Mouse (Mus musculus) cerebellum, adult 2 months (tissue): Measurements from ENCODE around the gene Agbl4. TPM values are rescaled to one million over a fixed set of nuclear protein-coding genes. Genes with fewer than 3 reads are reported as not detected.

ENCODE experiments used
- DNase-seq, 2 experiments: peaks; one replicate each; pipeline ENCODE4 v3.0.0; 2021
- H3K27ac ChIP-seq: fragments of 200-500 bp; 2 replicates; pipeline ENCODE4 v1.5.1; 2012; ENCODE audit warnings: low read length, control low read depth, inconsistent platforms; ENCODE audit not compliant: insufficient read depth
- H3K27me3 ChIP-seq: fragments of 200-500 bp; 2 replicates; pipeline ENCODE4 v1.6.1; 2012; ENCODE audit warnings: inconsistent platforms, mild to moderate bottlenecking, low read length, moderate library complexity; ENCODE audit not compliant: control insufficient read depth, insufficient read depth
- H3K4me1 ChIP-seq: fragments of 200-500 bp; 2 replicates; pipeline ENCODE4 v1.6.1; 2011; ENCODE audit warnings: low read length; ENCODE audit not compliant: control insufficient read depth, insufficient read depth
- H3K4me3 ChIP-seq: fragments of 200-500 bp; replicated peaks from 2 replicates; pipeline ENCODE3; 2011; ENCODE audit warnings: mild to moderate bottlenecking, low read depth, low read length, control low read depth; ENCODE audit not compliant: insufficient read depth
- CTCF ChIP-seq: fragments of 200-500 bp; IDR thresholded peaks from 2 replicates; pipeline ENCODE4 v1.5.1; 2011; ENCODE audit warnings: low read depth, mild to moderate bottlenecking, control low read depth, low read length, moderate library complexity, borderline replicate concordance; ENCODE audit not compliant: insufficient read depth
- POLR2A ChIP-seq: fragments of 200-500 bp; IDR thresholded peaks from 2 replicates; pipeline ENCODE4 v1.6.1; 2011; ENCODE audit warnings: low read length, control low read depth, borderline replicate concordance; ENCODE audit not compliant: insufficient read depth
- WGBS: fragments of 180-500 bp; shearing (Covaris S2); methylation state at CpG from one replicate; pipeline ENCODE4 v1.1.7; 2018; 5-methylcytosine and 5-hydroxymethylcytosine counted together
- polyA plus RNA-seq: library from polyadenylated mRNA; depleted of rRNA; stranded (reverse); fragments of >200 nt; gene quantifications from 2 replicates; pipeline ENCODE4 v1.2.3, GENCODE M21; 2012

Agbl4 gene
- polyA plus RNA-seq, 1 experiment, result 4.8 TPM

DNA sequence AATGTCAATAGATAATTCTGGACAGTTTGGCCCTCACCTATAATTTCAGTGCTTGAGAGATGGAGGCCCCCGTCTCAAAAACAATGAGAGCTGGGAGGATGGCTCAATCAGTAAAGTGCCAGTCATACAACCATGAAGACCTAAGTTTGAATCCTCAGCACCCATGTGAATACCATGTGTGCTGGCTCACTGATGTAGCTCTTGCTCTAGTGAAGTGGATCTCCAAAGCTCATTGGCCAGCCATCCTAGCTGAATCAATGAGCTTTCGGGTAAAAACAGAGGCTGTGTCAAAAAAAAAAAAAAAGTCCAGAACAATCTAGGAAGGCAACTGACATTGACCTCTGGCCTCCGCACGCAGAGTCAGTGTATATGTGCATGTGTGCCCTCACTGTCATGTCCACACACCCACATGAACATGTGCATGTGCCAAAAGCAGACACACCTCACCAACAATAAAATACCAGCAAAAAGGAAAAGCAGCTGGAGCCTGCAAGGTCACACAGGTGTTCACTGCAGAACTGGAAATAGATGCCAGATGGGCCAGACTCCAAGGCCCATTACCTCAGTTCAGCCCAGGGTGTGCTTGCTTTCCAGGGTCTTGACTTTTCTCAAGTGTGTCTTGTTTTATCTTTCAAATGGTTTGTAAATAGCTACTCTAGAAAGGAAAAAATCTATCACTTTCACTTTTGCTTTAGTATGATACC lies 1192.2 kb downstream of the Agbl4 start:
- H3K27ac ChIP-seq, result no peak overlapping the region
- WGBS, result 86% methylated on average over 4 of the region's 4 CpGs

GRCm38 (mm10) chr4:111594655-111595295 lies 1197.3 kb downstream of the Agbl4 start:
- Histone ChIP-seq H3K4me3 (no peak overlapping the region), H3K27ac (no peak overlapping the region), H3K27me3 (no peaks in the 10 kb centered on the region; the same call in 1 of the 2 replicates), H3K4me1 (peaks cover 4% of the 10 kb centered on the region; the same call in 1 of the 2 replicates)
- TF ChIP-seq POLR2A (no peak), CTCF (no peak)
- 91% methylated on average over 3 of the region's 3 CpGs for WGBS
- DNase-seq, result no peak

More for the DNA sequence above, 1192.2 kb downstream of the Agbl4 start:
- Histone ChIP-seq H3K4me3 (no peak overlapping the region), H3K4me1 (no peaks in the 10 kb centered on the region), H3K27me3 (no peaks in the 10 kb centered on the region; the same call in 1 of the 2 replicates)
- DNase-seq, result no peak
- TF ChIP-seq POLR2A, result no peak
- no peak for TF ChIP-seq CTCF

- peak; percentile 8 to 17 for DNase-seq
- Histone ChIP-seq H3K27me3 (no peaks in the 10 kb centered on the region; the same call in 1 of the 2 replicates), H3K27ac (no peak overlapping the region), H3K4me3 (no peak overlapping the region), H3K4me1 (peaks cover 4% of the 10 kb centered on the region; the same call in 1 of the 2 replicates)
- WGBS, result 23% methylated on average over 2 of the region's 2 CpGs
- no peak for TF ChIP-seq POLR2A
- TF ChIP-seq CTCF, result no peak
Observed at GRCm38 (mm10) chr4:111597249-111597661, 1199.8 kb downstream of the Agbl4 start.

DNA sequence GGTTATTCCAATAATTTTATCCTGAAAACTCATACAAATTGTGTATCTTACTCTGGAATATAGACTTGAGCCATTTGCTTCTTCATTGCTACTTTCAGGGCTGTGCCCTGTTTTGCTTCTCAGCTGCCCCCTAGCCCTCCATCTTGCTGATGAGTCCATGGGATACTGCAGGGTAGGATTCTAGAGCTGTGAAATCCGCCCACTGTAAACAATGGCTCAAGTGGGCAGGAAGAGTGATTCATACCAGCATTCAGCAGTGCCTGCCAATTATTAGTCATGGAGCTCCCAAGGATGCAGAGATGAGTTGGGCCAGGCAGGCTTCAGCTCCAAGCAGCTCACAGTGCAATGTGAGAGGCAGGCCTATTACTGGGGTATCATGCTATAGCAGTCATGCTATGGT lies 1200.5 kb downstream of the Agbl4 start:
- Histone ChIP-seq H3K4me3 (no peak overlapping the region), H3K27me3 (no peaks in the 10 kb centered on the region; the same call in 1 of the 2 replicates), H3K27ac (no peak overlapping the region), H3K4me1 (peaks cover 4% of the 10 kb centered on the region; the same call in 1 of the 2 replicates)
- TF ChIP-seq CTCF (no peak), POLR2A (no peak)
- WGBS, result 21% methylated on average over 1 of the region's 1 CpGs
- no peak for DNase-seq

GRCm38 (mm10) chr4:111603194-111603593 lies 1205.7 kb downstream of the Agbl4 start:
- Histone ChIP-seq H3K4me3 (no peak overlapping the region), H3K27ac (no peak overlapping the region), H3K4me1 (no peaks in the 10 kb centered on the region), H3K27me3 (no peaks in the 10 kb centered on the region; the same call in 1 of the 2 replicates)
- DNase-seq, result no peak
- WGBS, result 86% methylated on average over 2 of the region's 2 CpGs
- no peak for TF ChIP-seq CTCF
- no peak for TF ChIP-seq POLR2A

- 74% methylated on average over 8 of the region's 8 CpGs for WGBS
- Histone ChIP-seq H3K4me1 (no peaks in the 10 kb centered on the region), H3K27ac (no peak overlapping the region), H3K4me3 (no peak overlapping the region), H3K27me3 (peaks cover 1% of the 10 kb centered on the region; the same call in 1 of the 2 replicates)
- TF ChIP-seq POLR2A (no peak), CTCF (no peak)
- no peak for DNase-seq
Observed at GRCm38 (mm10) chr4:111607826-111608500, 1210.5 kb downstream of the Agbl4 start.

DNA sequence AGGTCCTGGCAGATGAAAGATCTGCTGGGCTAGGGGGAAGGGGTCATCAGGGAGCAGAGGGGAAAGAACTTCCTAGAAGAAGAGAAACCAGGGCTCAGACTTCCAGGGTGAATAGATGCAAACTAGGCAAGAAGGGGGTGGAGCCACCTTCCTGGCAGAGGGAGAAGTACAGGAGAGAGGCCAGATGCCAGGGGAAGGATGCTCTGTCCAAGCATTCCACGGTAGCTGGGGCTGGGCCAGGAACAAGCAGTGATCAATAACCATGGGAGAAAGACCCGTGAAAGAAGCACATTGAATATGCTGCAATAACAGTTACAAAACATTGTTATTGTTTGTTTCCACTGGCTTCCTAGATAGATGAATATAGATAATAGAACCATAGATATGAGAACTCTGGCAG lies 1224.4 kb downstream of the Agbl4 start:
- H3K27ac ChIP-seq, result no peak overlapping the region
- TF ChIP-seq POLR2A, result no peak
- TF ChIP-seq CTCF, result no peak
- no peaks in the 10 kb centered on the region; the same call in 1 of the 2 replicates for H3K27me3 ChIP-seq
- no peaks in the 10 kb centered on the region; the same call in 1 of the 2 replicates for H3K4me1 ChIP-seq
- H3K4me3 ChIP-seq, result no peak overlapping the region
- DNase-seq, result peak in 1 of 2 experiments; percentile 6
- WGBS, result 7% methylated on average over 2 of the region's 2 CpGs
